Mouse (Mus musculus): ENCODE data around the gene Timm29.
"Not testable (repeated sequence)": the region's sequence is repeated elsewhere in the genome, so short reads cannot be mapped to it uniquely, and the experiment has no call there.

Gene Timm29

GRCm38 (mm10) chr9:21585401-21585800 lies 7.1 kb upstream of the Timm29 start:
- DNase-seq = no peak

- no peak for DNase-seq
Measured at GRCm38 (mm10) chr9:21587678-21588349, 4.7 kb upstream of the Timm29 start.

GRCm38 (mm10) chr9:21588350-21588749 lies 4.2 kb upstream of the Timm29 start:
- no peak for DNase-seq

GRCm38 (mm10) chr9:21589538-21589937 lies 3.0 kb upstream of the Timm29 start:
- DNase-seq = no peak

- no peak for DNase-seq
Measured at GRCm38 (mm10) chr9:21591127-21591830, 1.2 kb upstream of the Timm29 start.

- no peak for DNase-seq
Measured at GRCm38 (mm10) chr9:21591831-21592702, 455 bp upstream of the Timm29 start.

- DNase-seq = peak; percentile 34 to 44
Measured at GRCm38 (mm10) chr9:21593122-21593721, 700 bp downstream of the Timm29 start.

GRCm38 (mm10) chr9:21594350-21594749 lies 1.8 kb downstream of the Timm29 start:
- DNase-seq = not testable (repeated sequence)

GRCm38 (mm10) chr9:21594838-21595237 lies 2.3 kb downstream of the Timm29 start:
- DNase-seq = no peak

- DNase-seq = peak in 1 of 2 experiments; percentile 23
Measured at GRCm38 (mm10) chr9:21598198-21598597, 5.7 kb downstream of the Timm29 start.

- no peak for DNase-seq
Measured at GRCm38 (mm10) chr9:21600186-21600585, 7.7 kb downstream of the Timm29 start.

GRCm38 (mm10) chr9:21601073-21601472 lies 8.6 kb downstream of the Timm29 start:
- DNase-seq = no peak

GRCm38 (mm10) chr9:21601722-21602399 lies 9.3 kb downstream of the Timm29 start:
- DNase-seq = peak; percentile 59 to 76

- no peak for DNase-seq
Measured at GRCm38 (mm10) chr9:21604119-21604518, 11.6 kb downstream of the Timm29 start.

- no peak for DNase-seq
Measured at GRCm38 (mm10) chr9:21605865-21606264, 13.3 kb downstream of the Timm29 start.

- DNase-seq = no peak
Measured at GRCm38 (mm10) chr9:21606648-21607047, 14.1 kb downstream of the Timm29 start.

GRCm38 (mm10) chr9:21609861-21610260 lies 17.3 kb downstream of the Timm29 start:
- DNase-seq = no peak

GRCm38 (mm10) chr9:21614864-21615616 lies 22.5 kb downstream of the Timm29 start:
- DNase-seq = no peak

- DNase-seq = peak; percentile 99 to 100
Measured at GRCm38 (mm10) chr9:21615617-21616231, 23.2 kb downstream of the Timm29 start, which contains the start of gene Smarca4. Gene Smarca4, plus strand, starts transcription at chr9:21616169.

- DNase-seq = peak; percentile 83 to 87
Measured at GRCm38 (mm10) chr9:21616232-21616781, 23.8 kb downstream of the Timm29 start.

- DNase-seq = peak in 1 of 2 experiments; percentile 20
Measured at GRCm38 (mm10) chr9:21617066-21617465, 24.5 kb downstream of the Timm29 start.

All from kidney, adult 8-10 months (tissue).